Mouse (Mus musculus) activated CD4-positive, CD25-positive, alpha-beta regulatory T cell, adult 9 weeks (primary cell): ENCODE measurements around the gene Cnpy3. TPM values are rescaled to one million over a fixed set of nuclear protein-coding genes. Genes with fewer than 3 reads are reported as not detected.

Experiments
- polyA plus RNA-seq: library from polyadenylated mRNA; unstranded; fragments of 100-300 nt; shearing (Covaris generic); gene quantifications from one replicate; pipeline ENCODE4 v1.2.1, GENCODE M21; 2017

Gene Cnpy3
- 57.0 TPM for polyA plus RNA-seq

GRCm38 (mm10) chr17:46751794-46752556, at the start of gene Cnpy3:
Gene Cnpy3 (minus strand): TSS chr17:46752214.

DNA sequence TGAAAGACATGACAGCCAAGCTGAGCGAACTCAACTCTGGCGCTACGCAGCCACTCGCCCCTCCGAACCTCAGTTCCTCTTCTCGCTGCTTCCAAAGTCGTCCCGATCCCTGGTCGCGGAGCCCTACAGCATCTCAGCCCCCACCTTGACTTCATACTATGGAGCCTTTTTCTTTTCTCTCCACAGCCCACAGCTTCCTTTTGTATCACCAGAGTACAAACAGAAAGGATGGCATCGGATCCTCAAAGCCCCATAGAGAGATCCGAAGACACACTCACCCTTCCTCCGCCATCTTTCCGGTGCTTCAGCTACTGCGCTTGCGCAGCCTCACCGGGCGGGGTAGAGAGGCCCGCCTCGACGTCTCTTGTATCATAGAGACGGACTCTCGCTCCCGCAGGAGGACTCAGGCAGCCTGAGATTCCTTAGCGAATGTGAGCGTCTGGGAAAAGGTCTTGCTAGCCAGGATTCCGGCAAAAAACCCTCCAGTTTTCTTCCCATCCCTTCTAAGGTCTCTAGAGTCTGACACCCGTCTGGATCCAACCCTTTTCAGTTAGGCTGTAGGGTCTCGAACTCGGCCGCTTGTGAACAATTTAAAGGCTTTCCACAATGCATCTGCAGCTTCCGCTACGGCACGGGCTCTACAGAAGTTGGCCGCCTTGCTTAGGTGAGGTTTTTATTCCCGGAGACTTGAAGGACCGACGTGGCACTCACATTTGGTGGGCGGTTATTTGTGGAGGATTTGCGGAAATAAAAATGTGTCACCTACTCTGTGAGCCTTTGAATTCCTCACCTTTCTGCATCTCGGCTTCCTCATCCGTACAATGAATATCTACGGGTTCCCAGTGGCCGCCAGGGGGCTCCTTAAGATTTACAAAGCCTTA, 30.6 kb upstream of the Cnpy3 start, which contains the start of gene Rpl7l1:
Rpl7l1 (minus strand) TSS at position 332 of the 881 bp plus-strand sequence.

DNA sequence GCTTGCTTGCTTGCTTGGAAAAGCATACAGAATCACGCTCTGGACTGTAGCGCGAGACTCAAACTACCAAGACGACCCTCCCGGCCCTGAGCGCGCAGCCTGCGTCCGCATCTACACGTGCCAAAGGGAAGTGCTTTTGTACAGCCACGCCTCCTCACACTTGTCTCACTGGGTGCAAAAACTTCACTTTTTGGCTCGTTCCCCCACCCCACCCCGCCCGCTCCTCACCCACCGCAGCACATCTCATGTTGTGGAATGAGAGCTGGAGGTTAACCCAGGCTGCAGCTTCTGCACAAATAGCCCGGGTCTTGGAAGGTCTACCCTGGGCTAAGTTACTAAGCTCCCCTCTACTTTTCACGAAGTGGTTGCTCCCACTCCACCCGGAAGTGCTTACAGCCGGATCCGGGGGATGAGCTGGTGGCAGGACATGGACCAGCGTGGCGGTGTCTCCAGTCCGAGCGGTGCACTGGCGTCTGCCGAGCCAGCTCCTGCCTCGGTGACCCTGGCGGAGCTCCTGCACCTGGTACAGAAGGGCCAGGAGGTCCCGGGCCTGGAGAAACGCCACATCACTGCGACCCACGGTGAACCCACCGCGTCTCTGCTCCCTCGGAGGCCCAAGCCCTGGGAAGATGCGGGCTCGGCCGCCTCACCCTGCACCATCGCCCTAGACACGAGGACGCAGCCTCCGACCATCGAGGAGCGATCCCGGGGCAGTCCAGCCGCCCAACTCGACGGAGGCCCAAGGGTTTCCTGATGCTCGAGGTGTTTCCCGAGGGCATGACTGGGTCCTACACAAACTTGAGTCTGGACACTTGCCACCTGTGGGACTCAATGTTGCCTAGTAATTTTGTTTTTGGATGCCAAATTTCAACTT, 20.6 kb upstream of the Cnpy3 start, which contains the start of gene 2310039H08Rik:
2310039H08Rik (plus strand) TSS at position 232 of the 874 bp plus-strand sequence.

GRCm38 (mm10) chr17:46763544-46763943, 11.5 kb upstream of the Cnpy3 start, which contains the start of gene Ptcra:
Gene Ptcra (minus strand): TSS chr17:46763712.

DNA sequence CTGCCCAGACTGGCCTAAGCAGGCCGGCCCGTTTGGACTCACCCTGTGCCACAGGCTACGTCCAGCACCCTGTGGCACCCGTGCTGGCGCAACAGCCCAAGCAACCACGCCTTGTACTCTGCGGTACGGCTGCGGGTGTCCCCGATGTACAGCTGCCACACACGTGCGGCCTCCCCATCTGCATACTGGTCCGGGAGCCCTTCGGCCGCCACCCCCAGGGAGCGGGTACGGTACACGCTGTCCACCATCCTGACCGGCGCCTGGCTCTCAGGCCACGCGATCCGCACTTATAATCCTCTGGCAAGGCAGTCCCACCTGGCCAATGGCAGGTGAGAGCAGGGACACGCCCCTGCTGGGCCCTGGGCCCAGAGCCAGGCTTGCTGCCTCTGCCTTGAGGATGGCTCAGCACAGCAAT, 23.1 kb downstream of the Cnpy3 start, which contains the start of gene Gnmt:
Gnmt (minus strand) TSS at position 265 of the 415 bp plus-strand sequence.

GRCm38 (mm10) chr17:46710959-46711597, 40.9 kb downstream of the Cnpy3 start, which contains the start of gene Pex6:
Gene Pex6 (plus strand): TSS chr17:46711463.

GRCm38 (mm10) chr17:46704887-46705835, 46.9 kb downstream of the Cnpy3 start, which contains the start of gene Ppp2r5d:
Gene Ppp2r5d (minus strand): TSS chr17:46705111.

Other genes with a start within 250 kb of the Cnpy3 start
- gene Cul9, start 205.8 kb downstream of the Cnpy3 start, polyA plus RNA-seq: 9.2 TPM
- 4.5 TPM for gene Srf, start 196.0 kb downstream of the Cnpy3 start, polyA plus RNA-seq
- gene Ptk7, start 122.7 kb downstream of the Cnpy3 start, polyA plus RNA-seq: not detected
- gene Klc4, start 106.2 kb downstream of the Cnpy3 start, polyA plus RNA-seq: 27.1 TPM
- 62.4 TPM for gene Mrpl2, start 106.0 kb downstream of the Cnpy3 start, polyA plus RNA-seq
- gene Cul7, start 101.9 kb downstream of the Cnpy3 start, polyA plus RNA-seq: 12.7 TPM
- gene Rrp36, start 77.9 kb downstream of the Cnpy3 start, polyA plus RNA-seq: 69.6 TPM
- 184 TPM for gene Mea1, start 73.4 kb downstream of the Cnpy3 start, polyA plus RNA-seq
- 82.1 TPM for gene Klhdc3, start 71.3 kb downstream of the Cnpy3 start, polyA plus RNA-seq
- 57.8 TPM for gene Ppp2r5d, start 47.1 kb downstream of the Cnpy3 start, polyA plus RNA-seq
- 3.1 TPM for gene Pex6, start 40.8 kb downstream of the Cnpy3 start, polyA plus RNA-seq
- gene Gnmt, start 23.0 kb downstream of the Cnpy3 start, polyA plus RNA-seq: 0.27 TPM
- not detected for gene Ptcra, start 11.5 kb upstream of the Cnpy3 start, polyA plus RNA-seq
- gene 2310039H08Rik, start 20.4 kb upstream of the Cnpy3 start, polyA plus RNA-seq: 30.9 TPM
- gene Rpl7l1, start 30.5 kb upstream of the Cnpy3 start, polyA plus RNA-seq: 154 TPM
- gene Bicral, start 106.3 kb upstream of the Cnpy3 start, polyA plus RNA-seq: 17.6 TPM
- 18.5 TPM for gene Tbcc, start 138.5 kb upstream of the Cnpy3 start, polyA plus RNA-seq
- gene Prph2, start 158.2 kb upstream of the Cnpy3 start, polyA plus RNA-seq: not detected